Mouse (Mus musculus) heart, postnatal 36 days (tissue): Measurements from ENCODE around the gene Agtpbp1. TPM values are rescaled to one million over a fixed set of nuclear protein-coding genes. Genes with fewer than 3 reads are reported as not detected.
A peak's percentile ranks its signal among the peaks of the same experiment; 100 is the strongest.
"Not testable (repeated sequence)": the region's sequence is repeated elsewhere in the genome, so short reads cannot be mapped to it uniquely, and the experiment has no call there.

ENCODE experiments used
- DNase-seq, 2 experiments: peaks; one replicate each; pipeline ENCODE4 v3.0.0; 2021 to 2022
- intact Hi-C: fragments of 180-260 bp; cut with DNase I; formaldehyde crosslinking; loops from one replicate; pipeline ENCODE4 v1.15.1; 2025
- total RNA-seq, 2 experiments: library from RNA; stranded (reverse); gene quantifications; 2 replicates each; pipeline ENCODE4 v1.2.3; 2021

Gene Agtpbp1
- total RNA-seq, result 100 to 1,000 TPM; 171 to 184 TPM

GRCm38 (mm10) chr13:59584947-59585647, at the start of gene Agtpbp1, which contains the start of gene Naa35:
TSS of gene Agtpbp1 (minus strand) at chr13:59585227.
TSS of gene Naa35 (plus strand) at chr13:59585259.
- intact Hi-C loops, result loop anchor here (1.0 kb wide), 1 partner anchor 28 kb away; no protein-coding TSS in a partner anchor
- peak; percentile 99 to 100 for DNase-seq

- DNase-seq, result no peak
- intact Hi-C loops, result loop anchor here (5.0 kb wide), 1 partner anchor 93 kb away; no protein-coding TSS in a partner anchor
These were observed 49.6 kb upstream of the Agtpbp1 start for GRCm38 (mm10) chr13:59634637-59635036.

GRCm38 (mm10) chr13:59626739-59627138, 41.7 kb upstream of the Agtpbp1 start:
- DNase-seq, result no peak
- intact Hi-C loops, result no loop called here

- intact Hi-C loops, result no loop called here
These were observed 39.9 kb upstream of the Agtpbp1 start for GRCm38 (mm10) chr13:59624903-59625302.

GRCm38 (mm10) chr13:59624389-59624788, 39.4 kb upstream of the Agtpbp1 start:
- intact Hi-C loops, result no loop called here

More at GRCm38 (mm10) chr13:59624903-59625302, 39.9 kb upstream of the Agtpbp1 start:
- peak; percentile 21 to 31 for DNase-seq

GRCm38 (mm10) chr13:59621643-59622489, 36.8 kb upstream of the Agtpbp1 start:
- DNase-seq, result no peak
- intact Hi-C loops, result no loop called here

More at GRCm38 (mm10) chr13:59624389-59624788, 39.4 kb upstream of the Agtpbp1 start:
- no peak for DNase-seq

- intact Hi-C loops, result no loop called here
- DNase-seq, result no peak
These were observed 33.4 kb upstream of the Agtpbp1 start for GRCm38 (mm10) chr13:59618463-59618862.

- intact Hi-C loops, result no loop called here
- DNase-seq, result no peak
These were observed 30.5 kb upstream of the Agtpbp1 start for GRCm38 (mm10) chr13:59615554-59615953.

- intact Hi-C loops, result no loop called here
- DNase-seq, result no peak
These were observed 30.1 kb upstream of the Agtpbp1 start for GRCm38 (mm10) chr13:59615152-59615551.

GRCm38 (mm10) chr13:59613868-59614267, 28.8 kb upstream of the Agtpbp1 start:
- no peak for DNase-seq
- intact Hi-C loops, result no loop called here

GRCm38 (mm10) chr13:59610437-59610836, 25.4 kb upstream of the Agtpbp1 start:
- DNase-seq, result no peak

GRCm38 (mm10) chr13:59609885-59610284, 24.9 kb upstream of the Agtpbp1 start:
- intact Hi-C loops, result no loop called here
- DNase-seq, result no peak

More at GRCm38 (mm10) chr13:59610437-59610836, 25.4 kb upstream of the Agtpbp1 start:
- intact Hi-C loops, result no loop called here

GRCm38 (mm10) chr13:59605221-59605922, 20.3 kb upstream of the Agtpbp1 start:
- intact Hi-C loops, result no loop called here
- DNase-seq, result no peak

GRCm38 (mm10) chr13:59604511-59604910, 19.5 kb upstream of the Agtpbp1 start:
- intact Hi-C loops, result no loop called here
- no peak for DNase-seq

- no peak for DNase-seq
- intact Hi-C loops, result no loop called here
These were observed 18.1 kb upstream of the Agtpbp1 start for GRCm38 (mm10) chr13:59603096-59603495.

- intact Hi-C loops, result no loop called here
- DNase-seq, result no peak
These were observed 7.6 kb upstream of the Agtpbp1 start for GRCm38 (mm10) chr13:59592630-59593029.

GRCm38 (mm10) chr13:59592058-59592457, 7.0 kb upstream of the Agtpbp1 start:
- intact Hi-C loops, DNase-seq: not testable (repeated sequence)

- DNase-seq, result no peak
- intact Hi-C loops, result no loop called here
These were observed 5.7 kb upstream of the Agtpbp1 start for GRCm38 (mm10) chr13:59590691-59591090.

GRCm38 (mm10) chr13:59589672-59590071, 4.6 kb upstream of the Agtpbp1 start:
- no peak for DNase-seq
- intact Hi-C loops, result no loop called here

- intact Hi-C loops, result no loop called here
These were observed 2.2 kb upstream of the Agtpbp1 start for GRCm38 (mm10) chr13:59587201-59587600.

GRCm38 (mm10) chr13:59585648-59586005, 600 bp upstream of the Agtpbp1 start:
- intact Hi-C loops, result no loop called here
- DNase-seq, result peak in 1 of 2 experiments; percentile 34

More at GRCm38 (mm10) chr13:59587201-59587600, 2.2 kb upstream of the Agtpbp1 start:
- no peak for DNase-seq
